Mouse (Mus musculus) gastrocnemius, postnatal 14 days (tissue): ENCODE data around the gene Zc3h12c. TPM values are rescaled to one million over a fixed set of nuclear protein-coding genes. Genes with fewer than 3 reads are reported as not detected.
A peak's percentile ranks its signal among the peaks of the same experiment; 100 is the strongest.

Experiments
- DNase-seq: peaks from one replicate; pipeline ENCODE4 v3.0.0; 2021; ENCODE audit warnings: mixed read lengths
- intact Hi-C: fragments of 180-260 bp; cut with DNase I; formaldehyde crosslinking; loops from one replicate; pipeline ENCODE4 v1.15.1; 2025; ENCODE audit warnings: low total_unique reads
- long read RNA-seq, 2 experiments: library from polyadenylated mRNA; stranded (forward); transcript quantifications; one replicate each; pipeline ENCODE4 v2.0.0; 2021
- total RNA-seq, 2 experiments: library from RNA; stranded (reverse); gene quantifications; 2 replicates each; pipeline ENCODE4 v1.2.3; 2021

Gene Zc3h12c
- 1 to 10 TPM; 5.7 to 6.4 TPM for total RNA-seq
- long read RNA-seq, experiment 1, partial matches to known transcripts = 0 of 1 reads
- long read RNA-seq, experiment 1, other reads (novel, unspliced or antisense) = 1 of 1 reads
- long read RNA-seq, experiment 2 = 0 reads

- intact Hi-C loops = no loop called here
- peak; percentile 76 for DNase-seq
Measured at GRCm38 (mm10) chr9:52167863-52168685, at the start of gene Zc3h12c. Zc3h12c (minus strand) TSS chr9:52168572.

GRCm38 (mm10) chr9:52217636-52218035 is 49.3 kb upstream of the Zc3h12c start:
- intact Hi-C loops = no loop called here
- DNase-seq = no peak

DNA sequence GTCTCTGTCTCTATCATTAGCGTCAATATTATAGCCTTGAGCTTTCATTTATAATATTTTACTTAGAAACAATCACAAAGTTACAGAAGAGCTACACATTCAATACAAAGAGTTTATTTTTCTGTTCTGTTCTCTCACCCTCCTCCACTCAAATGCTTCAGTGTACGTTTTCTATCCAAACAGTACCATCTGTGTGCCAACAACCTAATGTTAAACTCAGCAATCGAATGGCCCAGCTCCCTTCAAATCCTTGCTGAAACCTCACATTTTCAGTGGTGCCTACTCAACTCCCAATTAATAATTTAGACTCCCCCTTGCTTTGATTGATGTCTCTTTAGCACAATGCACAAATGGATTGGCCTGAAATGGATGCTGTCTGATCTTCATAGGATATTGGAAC is 46.9 kb upstream of the Zc3h12c start:
- DNase-seq = no peak
- intact Hi-C loops = no loop called here

GRCm38 (mm10) chr9:52212416-52212815 is 44.0 kb upstream of the Zc3h12c start:
- intact Hi-C loops = no loop called here
- no peak for DNase-seq

DNA sequence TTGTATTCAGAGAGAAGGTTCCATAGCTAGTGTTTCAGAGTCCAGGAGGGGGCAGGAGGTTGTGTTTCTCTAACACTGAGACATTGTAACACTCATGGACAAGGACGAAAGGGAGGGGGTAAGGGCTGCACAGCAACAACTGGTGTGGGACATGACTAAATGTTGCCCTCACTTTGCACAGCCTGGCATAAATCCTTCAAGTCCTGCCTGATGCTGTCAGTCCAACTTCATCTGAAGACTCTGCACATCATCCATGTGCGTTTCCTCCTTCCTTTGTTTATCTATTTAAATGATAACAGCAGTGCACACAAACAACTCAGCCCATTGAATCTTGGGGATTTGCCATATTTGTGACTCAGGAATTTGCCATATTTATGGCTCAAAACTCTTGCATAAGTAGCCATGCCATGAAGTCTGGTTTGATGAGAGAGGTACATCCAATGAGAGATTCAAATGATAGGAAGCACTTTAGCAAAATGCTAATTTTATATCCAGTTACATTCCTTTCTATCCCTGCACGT is 40.2 kb upstream of the Zc3h12c start:
- DNase-seq = no peak
- intact Hi-C loops = no loop called here

- no peak for DNase-seq
- intact Hi-C loops = no loop called here
Measured at GRCm38 (mm10) chr9:52203189-52203588, 34.8 kb upstream of the Zc3h12c start.

DNA sequence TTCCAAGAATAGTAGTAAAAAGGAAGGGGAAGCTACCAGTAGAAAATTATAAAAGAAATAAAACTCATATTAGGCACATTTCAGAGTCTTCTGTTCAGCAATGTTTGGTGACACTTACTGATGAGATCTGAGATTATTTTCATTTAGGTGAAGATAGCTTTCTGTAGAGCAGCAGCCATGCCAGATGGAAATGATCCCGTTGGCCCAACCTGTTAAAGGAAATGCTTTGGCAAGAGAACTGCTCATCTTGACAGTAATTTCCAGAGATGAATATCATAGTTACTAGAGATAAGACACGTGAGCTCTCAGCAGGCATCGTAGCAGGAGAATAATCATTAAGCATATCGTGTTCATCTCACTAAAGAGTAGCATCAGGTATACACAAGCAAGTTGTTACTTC is 31.9 kb upstream of the Zc3h12c start:
- intact Hi-C loops = no loop called here

GRCm38 (mm10) chr9:52195853-52196252 is 27.5 kb upstream of the Zc3h12c start:
- intact Hi-C loops = no loop called here

More for the DNA sequence above, 31.9 kb upstream of the Zc3h12c start:
- no peak for DNase-seq

DNA sequence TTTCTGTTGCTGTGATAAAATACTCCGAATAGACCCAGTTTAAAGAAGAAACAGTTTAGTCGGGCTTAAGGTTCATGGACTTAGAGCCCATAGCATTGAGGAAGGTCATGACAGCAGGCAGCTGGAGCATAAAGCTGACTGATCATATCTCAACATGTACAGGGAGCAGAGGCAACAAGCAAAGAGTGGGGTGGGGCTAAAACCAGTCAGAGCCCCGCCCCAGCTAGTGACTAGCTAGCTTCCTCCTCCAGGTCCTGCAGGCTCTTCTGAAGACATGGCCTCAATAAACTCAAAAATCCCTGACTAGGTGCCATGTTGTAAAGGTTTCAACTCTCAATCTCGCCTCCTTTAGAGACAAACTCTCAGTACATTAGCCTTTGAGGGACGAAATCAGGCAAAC is 25.5 kb upstream of the Zc3h12c start:
- no peak for DNase-seq
- intact Hi-C loops = no loop called here

More at GRCm38 (mm10) chr9:52195853-52196252, 27.5 kb upstream of the Zc3h12c start:
- DNase-seq = no peak

GRCm38 (mm10) chr9:52190907-52191306 is 22.5 kb upstream of the Zc3h12c start:
- intact Hi-C loops = no loop called here
- no peak for DNase-seq

DNA sequence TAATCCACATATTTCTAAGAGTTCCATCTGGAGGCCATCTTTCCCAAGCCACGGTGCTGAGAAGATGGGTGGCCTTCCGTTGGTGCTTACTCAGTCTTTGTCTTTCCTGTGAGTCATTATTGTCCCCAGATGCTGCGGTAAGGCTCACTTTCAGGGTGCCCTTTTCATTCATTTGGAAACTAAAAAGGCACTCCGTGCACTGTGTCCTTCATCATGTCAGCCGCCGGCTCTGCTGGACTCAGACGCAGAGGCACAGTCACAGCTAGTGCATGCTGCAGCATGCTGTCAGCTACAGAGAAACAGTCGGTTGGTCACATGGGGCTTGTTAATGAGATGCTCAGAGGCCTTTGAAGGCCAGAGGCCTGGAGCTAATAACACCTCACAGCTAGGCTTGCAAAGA is 19.7 kb upstream of the Zc3h12c start:
- intact Hi-C loops = no loop called here
- DNase-seq = no peak

DNA sequence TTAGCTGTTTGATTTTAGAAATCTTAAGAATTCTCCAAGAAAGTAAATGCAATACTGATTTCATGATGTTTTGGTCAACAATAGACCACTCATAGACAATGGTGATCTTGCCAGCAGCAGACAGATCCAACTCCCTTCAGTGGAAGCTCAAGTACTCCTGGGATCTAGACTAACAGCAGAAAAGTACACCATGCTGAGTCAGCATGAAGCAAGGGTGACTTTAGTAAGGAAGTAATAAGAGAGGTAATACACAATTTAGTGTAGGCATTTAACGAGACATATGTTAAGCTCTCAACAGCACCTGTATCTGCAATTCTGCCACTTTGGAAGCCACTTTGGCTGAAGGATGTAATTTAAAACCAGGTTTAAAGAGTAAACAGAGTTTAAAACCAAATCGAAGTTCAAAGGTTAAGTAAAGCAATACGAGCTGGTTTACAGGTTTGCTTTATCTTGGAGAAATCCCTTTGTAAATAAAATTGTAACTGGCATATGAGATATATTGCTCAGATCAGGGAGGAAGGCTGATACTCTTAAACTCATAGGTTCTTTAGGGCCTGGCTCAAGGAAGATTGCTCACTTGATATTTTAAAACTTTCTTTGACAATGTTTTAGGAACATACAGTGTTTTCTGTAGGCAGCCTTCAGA is 18.0 kb upstream of the Zc3h12c start:
- intact Hi-C loops = no loop called here
- no peak for DNase-seq

GRCm38 (mm10) chr9:52181419-52181818 is 13.0 kb upstream of the Zc3h12c start:
- intact Hi-C loops = no loop called here
- no peak for DNase-seq

- no peak for DNase-seq
- intact Hi-C loops = no loop called here
Measured at GRCm38 (mm10) chr9:52180851-52181250, 12.5 kb upstream of the Zc3h12c start.

GRCm38 (mm10) chr9:52175257-52175859 is 7.0 kb upstream of the Zc3h12c start:
- no peak for DNase-seq
- intact Hi-C loops = loop anchor here (10.0 kb wide), 2 partner anchors 71 to 109 kb away; no protein-coding TSS in a partner anchor

GRCm38 (mm10) chr9:52174671-52175111 is 6.3 kb upstream of the Zc3h12c start:
- intact Hi-C loops = loop anchor here (10.0 kb wide), 2 partner anchors 70 to 110 kb away; no protein-coding TSS in a partner anchor
- no peak for DNase-seq

- intact Hi-C loops = loop anchor here (10.0 kb wide), 2 partner anchors 69 to 111 kb away; no protein-coding TSS in a partner anchor
- no peak for DNase-seq
Measured at GRCm38 (mm10) chr9:52173937-52174336, 5.6 kb upstream of the Zc3h12c start.

DNA sequence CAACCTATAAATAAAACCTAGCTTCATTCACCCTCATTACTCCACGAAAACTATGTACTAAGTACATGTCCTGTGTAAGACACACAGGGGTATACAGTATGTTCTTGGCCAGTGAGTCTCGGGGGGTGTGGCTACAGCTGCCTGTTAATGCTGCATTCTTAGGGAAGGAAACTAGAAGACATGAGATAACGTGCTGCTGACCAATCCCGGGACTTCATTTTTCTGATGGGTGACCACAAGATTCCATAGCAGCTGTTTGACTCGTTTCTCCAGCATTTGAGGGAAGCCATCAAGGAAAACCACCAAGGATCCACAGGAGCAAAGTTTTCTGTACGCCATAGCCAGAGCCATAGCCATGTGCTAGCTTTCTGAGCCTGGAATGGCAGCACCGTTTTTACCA is 4.2 kb upstream of the Zc3h12c start:
- intact Hi-C loops = loop anchor here (10.0 kb wide), 2 partner anchors 68 to 112 kb away; no protein-coding TSS in a partner anchor
- no peak for DNase-seq

GRCm38 (mm10) chr9:52170671-52171070 is 2.3 kb upstream of the Zc3h12c start:
- intact Hi-C loops = loop anchor here (10.0 kb wide), 2 partner anchors 66 to 114 kb away; no protein-coding TSS in a partner anchor

GRCm38 (mm10) chr9:52170131-52170530 is 1.8 kb upstream of the Zc3h12c start:
- DNase-seq = no peak
- intact Hi-C loops = loop anchor here (10.0 kb wide), 2 partner anchors 65 to 115 kb away; no protein-coding TSS in a partner anchor

More at GRCm38 (mm10) chr9:52170671-52171070, 2.3 kb upstream of the Zc3h12c start:
- DNase-seq = no peak
